Mouse (Mus musculus) liver, postnatal 0 days (tissue): ENCODE results near the gene Stom.

Experiments used
- CTCF ChIP-seq: sonication (generic); IDR thresholded peaks from 2 replicates; pipeline ENCODE4 v1.5.1; 2016; ENCODE audit warnings: antibody characterized with exemption, low read depth
- EP300 ChIP-seq: IDR thresholded peaks from 2 replicates; pipeline ENCODE4 v1.6.1; 2016; ENCODE audit warnings: antibody characterized with exemption, low read depth, mild to moderate bottlenecking

- TF ChIP-seq CTCF (peak; percentile 89), EP300 (no peak)
These were observed 47.8 kb downstream of the Stom start for GRCm38 (mm10) chr2:35288758-35289635.
